Mouse (Mus musculus): ENCODE data around the gene Fchsd2. TPM values are rescaled to one million over a fixed set of nuclear protein-coding genes. Genes with fewer than 3 reads are reported as not detected.

Gene Fchsd2
- polyA plus RNA-seq, 1 experiment from 2014 or later: 50.5 TPM

DNA sequence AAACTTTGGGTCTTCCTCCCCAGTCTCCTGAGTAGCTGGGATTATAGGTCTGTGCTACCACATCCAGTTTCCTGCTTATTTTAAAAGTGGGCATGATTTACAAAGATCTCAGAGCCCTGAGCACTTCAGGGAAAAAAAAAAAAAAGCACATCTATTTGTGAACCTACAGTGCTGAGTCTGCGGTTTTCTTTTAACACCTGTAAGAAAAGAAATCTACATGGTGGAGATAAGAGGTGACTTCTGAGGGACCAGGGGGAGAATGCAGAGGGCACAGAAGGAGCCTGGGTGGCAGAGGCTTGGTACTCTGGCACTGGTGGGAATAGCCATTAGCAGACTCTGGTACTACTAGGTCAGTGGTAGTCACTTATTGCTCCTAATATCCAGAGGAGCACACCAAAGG lies 227.1 kb downstream of the Fchsd2 start:
- Histone ChIP-seq H3K4me1 (ENCODE audit: control insufficient read depth, insufficient read depth, low read length) (0 out of 2 replicates have a peak, but pooled peaks cover 6% of the 10 kb centered on the region), H3K9ac (replicated peaks; ENCODE audit: low read length) (no peak overlapping the region), H3K27ac (replicated peaks; ENCODE audit: low read depth, low read length) (no peak overlapping the region), H3K9me3 (ENCODE audit: control insufficient read depth, low read length) (no peaks in the 10 kb centered on the region), H3K4me2 (ENCODE audit: low read length) (no peak overlapping the region), H3K4me3 (replicated peaks; ENCODE audit: low read depth, low read length) (no peak overlapping the region), H3K27me3 (ENCODE audit: control insufficient read depth, insufficient read depth, low read length) (peaks cover 19% of the 10 kb centered on the region; the same call in 1 of the 2 replicates), H3K36me3 (ENCODE audit: control insufficient read depth, insufficient read depth, low read length) (no peaks in the 10 kb centered on the region)
- 97% methylated on average over 1 of the region's 1 CpGs for WGBS
- ATAC-seq (ENCODE audit: low FRiP score, low TSS enrichment): no peak
- DNase-seq: no peak

DNA sequence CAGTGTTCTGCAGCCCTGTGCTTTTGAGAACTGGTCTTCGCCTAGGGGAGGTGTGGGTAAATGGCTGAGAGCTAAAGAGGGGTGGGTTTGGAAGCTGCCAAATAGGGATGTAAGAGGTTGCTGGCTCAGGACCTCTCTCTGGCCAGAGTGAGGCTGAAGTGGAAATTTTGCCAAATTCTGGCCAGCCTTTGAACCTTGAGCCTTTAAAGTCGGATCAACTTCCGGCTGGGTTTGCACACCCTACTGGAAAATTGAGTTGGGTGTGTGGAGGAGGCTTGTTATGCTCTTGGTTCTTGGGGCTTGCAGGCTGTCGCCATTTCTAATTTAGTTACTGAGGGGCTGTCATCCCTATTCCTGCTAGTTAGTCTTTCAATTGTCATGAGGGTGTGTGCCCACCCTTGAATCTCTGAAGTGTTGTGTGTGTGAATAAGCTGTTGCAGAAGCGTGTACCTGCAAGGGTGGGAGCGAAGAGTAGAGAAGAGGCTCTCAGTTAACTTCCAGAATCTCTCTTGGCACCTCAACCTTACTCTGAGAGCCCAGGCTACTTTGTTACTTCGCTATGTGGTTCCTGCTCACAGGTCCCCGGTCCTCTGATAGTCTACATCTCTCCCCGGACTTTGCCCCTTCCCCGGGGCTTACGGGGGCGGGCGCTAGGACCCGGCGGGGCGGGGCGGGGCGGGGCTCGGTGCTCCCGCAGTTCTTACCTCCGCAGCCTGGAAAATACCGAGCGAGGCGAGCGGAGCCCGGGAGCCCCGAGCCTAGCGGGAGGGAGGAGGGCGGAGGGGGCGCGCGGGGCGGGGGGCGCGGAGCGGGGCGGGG lies 227.9 kb downstream of the Fchsd2 start:
- peaks cover 19% of the 10 kb centered on the region; the same call in 1 of the 2 replicates for H3K27me3 ChIP-seq (ENCODE audit: control insufficient read depth, insufficient read depth, low read length)
- no peaks in the 10 kb centered on the region for H3K9me3 ChIP-seq (ENCODE audit: control insufficient read depth, low read length)
- peak overlapping the region; percentile 75 for H3K9ac ChIP-seq (replicated peaks; ENCODE audit: low read length)
- peak; percentile 83 for ATAC-seq (ENCODE audit: low FRiP score, low TSS enrichment)
- DNase-seq: peak; percentile 83
- H3K27ac ChIP-seq (replicated peaks; ENCODE audit: low read depth, low read length): no peak overlapping the region
- H3K36me3 ChIP-seq (ENCODE audit: control insufficient read depth, insufficient read depth, low read length): no peaks in the 10 kb centered on the region
- WGBS: 4% methylated on average over 30 of the region's 37 CpGs
- 0 out of 2 replicates have a peak, but pooled peaks cover 6% of the 10 kb centered on the region for H3K4me1 ChIP-seq (ENCODE audit: control insufficient read depth, insufficient read depth, low read length)
- peak overlapping the region; percentile 100 for H3K4me2 ChIP-seq (ENCODE audit: low read length)
- peak overlapping the region; percentile 72 for H3K4me3 ChIP-seq (replicated peaks; ENCODE audit: low read depth, low read length)

DNA sequence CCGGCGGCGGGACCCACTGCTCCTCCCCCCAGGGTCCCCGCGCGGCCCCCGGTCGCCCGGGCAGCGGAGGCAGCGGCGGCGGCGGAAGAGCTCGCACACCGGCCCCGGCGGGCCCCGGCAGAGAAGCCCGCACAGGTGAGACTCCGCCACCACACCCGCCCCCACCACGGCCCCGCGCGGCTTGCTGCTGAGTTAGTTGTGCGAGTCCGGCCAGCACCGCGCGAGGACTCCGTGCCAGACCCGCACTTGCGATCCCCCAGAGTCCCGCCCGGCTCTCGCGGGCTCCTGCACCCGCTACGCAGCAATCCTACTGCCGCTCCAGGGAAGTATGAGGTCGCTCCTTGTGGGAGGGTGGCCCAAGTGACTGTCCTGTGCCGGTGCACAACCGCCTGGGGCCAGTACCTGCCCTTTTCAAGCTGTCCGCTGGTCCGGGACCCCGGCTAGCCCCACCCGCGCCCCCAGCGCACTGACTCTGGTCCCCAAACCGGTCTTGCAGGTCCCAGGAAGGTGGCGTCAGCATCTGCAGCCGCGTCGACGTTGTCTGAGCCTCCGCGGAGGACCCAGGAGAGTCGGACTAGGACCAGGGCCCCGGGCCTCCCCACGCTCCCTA lies 228.7 kb downstream of the Fchsd2 start:
- Histone ChIP-seq H3K4me1 (ENCODE audit: control insufficient read depth, insufficient read depth, low read length) (0 out of 2 replicates have a peak, but pooled peaks cover 6% of the 10 kb centered on the region), H3K9ac (replicated peaks; ENCODE audit: low read length) (peak overlapping the region; percentile 75), H3K9me3 (ENCODE audit: control insufficient read depth, low read length) (no peaks in the 10 kb centered on the region), H3K4me3 (replicated peaks; ENCODE audit: low read depth, low read length) (peak overlapping the region; percentile 72), H3K36me3 (ENCODE audit: control insufficient read depth, insufficient read depth, low read length) (no peaks in the 10 kb centered on the region), H3K27me3 (ENCODE audit: control insufficient read depth, insufficient read depth, low read length) (peaks cover 19% of the 10 kb centered on the region; the same call in 1 of the 2 replicates), H3K4me2 (ENCODE audit: low read length) (peak overlapping the region; percentile 100), H3K27ac (replicated peaks; ENCODE audit: low read depth, low read length) (no peak overlapping the region)
- ATAC-seq (ENCODE audit: low FRiP score, low TSS enrichment) (peak; percentile 49; the same call in 1 of the 2 replicates), DNase-seq (peak; percentile 72)
- WGBS: 1% methylated on average over 61 of the region's 61 CpGs

DNA sequence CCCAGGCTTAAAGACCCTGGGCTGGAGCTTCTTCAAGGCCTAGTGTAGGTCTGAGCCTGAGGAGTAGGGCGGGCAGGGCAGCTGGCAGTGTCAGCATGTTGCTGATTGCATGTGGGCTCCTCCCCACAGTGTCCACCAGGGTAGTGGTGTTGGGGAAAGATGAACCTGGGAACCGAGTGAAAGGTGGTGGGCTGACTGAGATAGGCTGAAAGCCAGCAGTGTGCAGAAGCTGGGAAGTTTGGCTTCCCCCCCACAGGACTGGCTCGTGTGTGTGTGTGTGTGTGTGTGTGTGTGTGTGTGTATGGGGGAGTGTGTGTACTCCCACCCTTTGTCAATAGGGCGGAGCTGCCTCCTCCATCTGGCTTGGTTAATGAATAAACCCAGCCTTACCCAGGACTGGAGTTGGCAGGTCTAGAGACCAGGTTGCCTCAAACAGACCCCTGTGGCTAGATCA lies 230.5 kb downstream of the Fchsd2 start:
- Histone ChIP-seq H3K4me1 (ENCODE audit: control insufficient read depth, insufficient read depth, low read length) (0 out of 2 replicates have a peak, but pooled peaks cover 6% of the 10 kb centered on the region), H3K36me3 (ENCODE audit: control insufficient read depth, insufficient read depth, low read length) (no peaks in the 10 kb centered on the region), H3K27ac (replicated peaks; ENCODE audit: low read depth, low read length) (no peak overlapping the region), H3K27me3 (ENCODE audit: control insufficient read depth, insufficient read depth, low read length) (peaks cover 19% of the 10 kb centered on the region; the same call in 1 of the 2 replicates), H3K4me3 (replicated peaks; ENCODE audit: low read depth, low read length) (no peak overlapping the region), H3K9me3 (ENCODE audit: control insufficient read depth, low read length) (no peaks in the 10 kb centered on the region), H3K9ac (replicated peaks; ENCODE audit: low read length) (no peak overlapping the region), H3K4me2 (ENCODE audit: low read length) (no peak overlapping the region)
- 68% methylated on average over 4 of the region's 4 CpGs for WGBS
- DNase-seq (no peak), ATAC-seq (ENCODE audit: low FRiP score, low TSS enrichment) (no peak)

DNA sequence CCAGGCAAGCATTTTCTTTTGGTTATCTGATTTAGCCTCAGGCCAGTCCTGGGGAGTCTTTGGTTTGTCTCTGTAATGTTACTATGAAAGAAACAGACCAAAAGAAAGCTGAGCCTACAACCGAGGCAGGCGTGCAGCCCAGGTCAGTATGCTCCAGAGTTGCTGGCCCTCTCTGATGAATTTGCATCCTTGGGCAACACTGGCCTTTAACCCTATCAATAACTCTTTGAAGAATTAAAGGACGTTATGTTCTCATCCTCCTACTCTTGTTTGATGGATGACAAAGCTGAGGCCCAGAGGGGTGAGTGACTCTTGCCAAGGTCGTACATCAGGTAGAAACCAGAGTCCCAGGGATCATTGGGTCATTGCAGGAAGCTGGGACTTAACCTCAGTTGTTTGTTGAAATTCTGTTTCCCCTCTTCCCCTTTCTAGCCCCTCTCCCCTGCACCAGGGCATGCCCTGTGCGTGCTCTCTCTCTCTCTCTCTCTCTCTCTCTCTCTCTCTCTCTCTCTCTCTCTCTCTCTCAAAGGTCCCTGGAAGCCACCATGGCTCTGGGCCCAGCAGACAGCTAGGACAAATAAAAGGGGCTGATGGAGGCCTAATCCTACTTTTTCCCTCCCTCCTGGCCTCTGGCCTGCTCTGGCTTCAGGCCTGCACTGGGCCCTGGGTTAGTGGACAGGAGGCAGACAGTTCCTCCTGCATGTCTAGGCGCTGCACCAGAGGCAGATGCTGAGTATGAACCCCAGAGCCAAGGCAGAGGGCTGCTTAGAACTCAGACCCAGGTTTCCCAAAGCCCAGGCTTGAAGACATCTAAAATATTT lies 231.7 kb downstream of the Fchsd2 start:
- ATAC-seq (ENCODE audit: low FRiP score, low TSS enrichment): no peak
- Histone ChIP-seq H3K36me3 (ENCODE audit: control insufficient read depth, insufficient read depth, low read length) (no peaks in the 10 kb centered on the region), H3K4me2 (ENCODE audit: low read length) (no peak overlapping the region), H3K27me3 (ENCODE audit: control insufficient read depth, insufficient read depth, low read length) (peaks cover 16% of the 10 kb centered on the region; the same call in 1 of the 2 replicates), H3K9ac (replicated peaks; ENCODE audit: low read length) (no peak overlapping the region), H3K4me3 (replicated peaks; ENCODE audit: low read depth, low read length) (no peak overlapping the region), H3K9me3 (ENCODE audit: control insufficient read depth, low read length) (no peaks in the 10 kb centered on the region), H3K4me1 (ENCODE audit: control insufficient read depth, insufficient read depth, low read length) (0 out of 2 replicates have a peak, but pooled peaks cover 10% of the 10 kb centered on the region), H3K27ac (replicated peaks; ENCODE audit: low read depth, low read length) (no peak overlapping the region)
- WGBS: 68% methylated on average over 6 of the region's 6 CpGs
- DNase-seq: no peak

DNA sequence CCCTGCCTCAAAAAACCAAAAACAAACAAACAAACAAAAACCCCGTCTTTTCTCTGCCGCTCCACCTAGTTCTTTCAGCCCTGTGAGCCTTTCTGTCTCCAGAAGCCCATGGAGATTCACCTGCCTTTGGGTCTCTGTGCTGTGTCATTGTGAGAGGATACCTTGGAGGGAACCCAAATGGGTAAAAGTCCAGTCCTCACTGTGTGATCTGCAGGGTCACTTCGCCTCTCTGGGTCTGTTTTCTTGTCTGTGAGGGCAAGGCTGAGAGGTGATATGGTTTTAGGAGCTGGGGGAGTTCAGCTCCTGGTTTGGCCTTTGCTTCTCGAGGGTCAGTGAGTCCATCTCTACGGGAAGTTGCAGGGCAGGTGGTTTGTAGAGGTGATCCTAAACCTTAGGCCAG lies 233.3 kb downstream of the Fchsd2 start:
- ATAC-seq (ENCODE audit: low FRiP score, low TSS enrichment): no peak
- H3K4me3 ChIP-seq (replicated peaks; ENCODE audit: low read depth, low read length): no peak overlapping the region
- H3K4me2 ChIP-seq (ENCODE audit: low read length): no peak overlapping the region
- WGBS: 82% methylated on average over 5 of the region's 5 CpGs
- 0 out of 2 replicates have a peak, but pooled peaks cover 11% of the 10 kb centered on the region for H3K4me1 ChIP-seq (ENCODE audit: control insufficient read depth, insufficient read depth, low read length)
- H3K9ac ChIP-seq (replicated peaks; ENCODE audit: low read length): no peak overlapping the region
- no peak for DNase-seq
- H3K36me3 ChIP-seq (ENCODE audit: control insufficient read depth, insufficient read depth, low read length): no peaks in the 10 kb centered on the region
- no peak overlapping the region for H3K27ac ChIP-seq (replicated peaks; ENCODE audit: low read depth, low read length)
- H3K27me3 ChIP-seq (ENCODE audit: control insufficient read depth, insufficient read depth, low read length): peaks cover 8% of the 10 kb centered on the region; the same call in 1 of the 2 replicates
- H3K9me3 ChIP-seq (ENCODE audit: control insufficient read depth, low read length): no peaks in the 10 kb centered on the region

DNA sequence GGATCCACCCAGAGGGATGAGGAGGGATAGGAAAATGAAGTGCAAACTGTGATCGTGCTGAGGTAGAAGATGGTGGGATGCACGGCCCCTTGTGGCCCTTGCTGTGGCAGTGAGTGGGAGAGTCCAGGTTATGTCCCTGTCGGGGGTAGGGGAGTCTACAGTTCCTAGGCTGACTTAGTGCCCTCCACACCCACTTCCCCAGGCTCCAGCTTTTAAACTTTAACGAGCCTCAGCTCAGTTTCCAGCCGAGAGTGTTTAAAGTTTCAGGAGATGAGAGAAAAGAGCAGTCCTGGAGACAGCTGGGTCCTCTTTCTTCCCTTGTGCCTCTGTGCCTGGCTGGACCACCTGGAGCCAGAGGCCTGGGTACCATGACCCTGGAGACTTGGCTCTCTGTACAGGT lies 234.6 kb downstream of the Fchsd2 start:
- no peak overlapping the region for H3K4me2 ChIP-seq (ENCODE audit: low read length)
- ATAC-seq (ENCODE audit: low FRiP score, low TSS enrichment) (no peak), DNase-seq (no peak)
- H3K9me3 ChIP-seq (ENCODE audit: control insufficient read depth, low read length): no peaks in the 10 kb centered on the region
- no peak overlapping the region for H3K4me3 ChIP-seq (replicated peaks; ENCODE audit: low read depth, low read length)
- 0 out of 2 replicates have a peak, but pooled peaks cover 5% of the 10 kb centered on the region for H3K4me1 ChIP-seq (ENCODE audit: control insufficient read depth, insufficient read depth, low read length)
- H3K9ac ChIP-seq (replicated peaks; ENCODE audit: low read length): no peak overlapping the region
- WGBS: 59% methylated on average over 5 of the region's 5 CpGs
- H3K36me3 ChIP-seq (ENCODE audit: control insufficient read depth, insufficient read depth, low read length): no peaks in the 10 kb centered on the region
- 0 out of 2 replicates have a peak, but pooled peaks cover 3% of the 10 kb centered on the region for H3K27me3 ChIP-seq (ENCODE audit: control insufficient read depth, insufficient read depth, low read length)
- H3K27ac ChIP-seq (replicated peaks; ENCODE audit: low read depth, low read length): no peak overlapping the region

DNA sequence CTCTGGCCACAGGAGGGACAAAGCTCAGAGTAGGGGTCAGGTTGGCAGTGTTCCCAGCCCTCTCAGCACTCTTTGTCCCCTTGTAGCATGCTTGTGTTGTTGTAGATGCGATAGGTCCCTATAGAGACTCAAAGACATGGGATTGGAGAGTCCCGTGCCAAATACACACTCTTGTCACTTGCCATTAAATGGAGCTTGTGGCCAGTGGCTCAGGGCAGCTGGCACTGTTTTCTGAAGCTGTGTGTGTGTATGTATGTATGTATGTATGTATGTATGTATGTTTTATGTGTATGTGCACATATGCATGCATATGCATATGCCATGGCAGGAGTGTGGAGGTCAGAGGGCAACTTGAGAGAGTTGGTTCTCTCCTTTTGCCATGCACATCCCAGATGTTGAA lies 235.1 kb downstream of the Fchsd2 start:
- Histone ChIP-seq H3K36me3 (ENCODE audit: control insufficient read depth, insufficient read depth, low read length) (no peaks in the 10 kb centered on the region), H3K27ac (replicated peaks; ENCODE audit: low read depth, low read length) (no peak overlapping the region), H3K4me1 (ENCODE audit: control insufficient read depth, insufficient read depth, low read length) (0 out of 2 replicates have a peak, but pooled peaks cover 5% of the 10 kb centered on the region), H3K4me3 (replicated peaks; ENCODE audit: low read depth, low read length) (no peak overlapping the region), H3K9ac (replicated peaks; ENCODE audit: low read length) (no peak overlapping the region), H3K9me3 (ENCODE audit: control insufficient read depth, low read length) (no peaks in the 10 kb centered on the region), H3K4me2 (ENCODE audit: low read length) (no peak overlapping the region), H3K27me3 (ENCODE audit: control insufficient read depth, insufficient read depth, low read length) (no peaks in the 10 kb centered on the region)
- ATAC-seq (ENCODE audit: low FRiP score, low TSS enrichment): no peak
- WGBS: 81% methylated on average over 2 of the region's 2 CpGs
- no peak for DNase-seq
